Mouse (Mus musculus) embryo, embryonic 11.5 days (tissue): ENCODE data around the gene Rtl6.

ENCODE experiments used
- DNase-seq: peaks from one replicate; pipeline ENCODE4 v3.0.0-alpha.2; 2012; ENCODE audit warnings: low read depth, low spot score

Rtl6 gene

GRCm38 (mm10) chr15:84557189-84557921 is at the start of gene Rtl6:
Gene Rtl6, minus strand, starts transcription at chr15:84557823.
- DNase-seq, result peak; percentile 84

GRCm38 (mm10) chr15:84603267-84603963 is 45.8 kb upstream of the Rtl6 start:
- no peak for DNase-seq

- DNase-seq, result no peak
Measured at GRCm38 (mm10) chr15:84600977-84601595, 43.5 kb upstream of the Rtl6 start.

- no peak for DNase-seq
Measured at GRCm38 (mm10) chr15:84598911-84599310, 41.3 kb upstream of the Rtl6 start.

GRCm38 (mm10) chr15:84597816-84598215 is 40.2 kb upstream of the Rtl6 start:
- no peak for DNase-seq

GRCm38 (mm10) chr15:84597021-84597420 is 39.4 kb upstream of the Rtl6 start:
- DNase-seq, result no peak

GRCm38 (mm10) chr15:84595241-84595945 is 37.8 kb upstream of the Rtl6 start:
- no peak for DNase-seq

GRCm38 (mm10) chr15:84593514-84593913 is 35.9 kb upstream of the Rtl6 start:
- peak; percentile 31 for DNase-seq

- no peak for DNase-seq
Measured at GRCm38 (mm10) chr15:84592240-84592639, 34.6 kb upstream of the Rtl6 start.

GRCm38 (mm10) chr15:84591573-84592139 is 34.0 kb upstream of the Rtl6 start:
- DNase-seq, result no peak

GRCm38 (mm10) chr15:84588371-84588821 is 30.8 kb upstream of the Rtl6 start:
- no peak for DNase-seq

GRCm38 (mm10) chr15:84578607-84579006 is 21.0 kb upstream of the Rtl6 start:
- no peak for DNase-seq

GRCm38 (mm10) chr15:84577019-84577418 is 19.4 kb upstream of the Rtl6 start:
- no peak for DNase-seq

- DNase-seq, result no peak
Measured at GRCm38 (mm10) chr15:84566568-84567110, 9.0 kb upstream of the Rtl6 start.

GRCm38 (mm10) chr15:84561501-84561900 is 3.9 kb upstream of the Rtl6 start:
- DNase-seq, result no peak

- no peak for DNase-seq
Measured at GRCm38 (mm10) chr15:84556674-84557073, 949 bp downstream of the Rtl6 start.

- no peak for DNase-seq
Measured at GRCm38 (mm10) chr15:84551065-84551464, 6.6 kb downstream of the Rtl6 start.

- no peak for DNase-seq
Measured at GRCm38 (mm10) chr15:84549291-84549797, 8.3 kb downstream of the Rtl6 start.

- no peak for DNase-seq
Measured at GRCm38 (mm10) chr15:84546028-84546427, 11.6 kb downstream of the Rtl6 start.

GRCm38 (mm10) chr15:84541175-84541574 is 16.4 kb downstream of the Rtl6 start:
- no peak for DNase-seq

GRCm38 (mm10) chr15:84538974-84539588 is 18.5 kb downstream of the Rtl6 start:
- no peak for DNase-seq
